Mouse (Mus musculus) embryonic facial prominence, embryonic 11.5 days (tissue): ENCODE measurements around the gene E130114P18Rik. TPM values are rescaled to one million over a fixed set of nuclear protein-coding genes. Genes with fewer than 3 reads are reported as not detected.
A peak's percentile ranks its signal among the peaks of the same experiment; 100 is the strongest.

Source experiments
- ATAC-seq: fragments of 200-750 bp; cut with Nextera tagmentation; replicated peaks from 2 replicates; pipeline ENCODE4 v1.8.0; 2017; ENCODE audit warnings: low read depth; ENCODE audit not compliant: insufficient number of reproducible peaks, low FRiP score, low TSS enrichment
- DNase-seq: peaks from one replicate; pipeline ENCODE4 v3.0.0-alpha.2; 2015; ENCODE audit warnings: low spot score
- H3K27ac ChIP-seq: fragments of 300-500 bp; sonication (generic); replicated peaks from 2 replicates; pipeline ENCODE4 v1.5.1; 2014; ENCODE audit warnings: mild to moderate bottlenecking, low read depth, low read length, control low read depth
- H3K27me3 ChIP-seq: fragments of 300-500 bp; sonication (generic); 2 replicates; pipeline ENCODE4 v1.6.1; 2014; ENCODE audit warnings: mild to moderate bottlenecking, low read length, moderate library complexity, mixed read lengths; ENCODE audit not compliant: control insufficient read depth, insufficient read depth
- H3K36me3 ChIP-seq: fragments of 300-500 bp; sonication (generic); replicated peaks from 2 replicates; pipeline ENCODE4 v1.6.1; 2014; ENCODE audit warnings: low read depth, mild to moderate bottlenecking, low read length, moderate library complexity, mixed read lengths; ENCODE audit not compliant: control insufficient read depth, insufficient read depth
- H3K4me1 ChIP-seq: fragments of 300-500 bp; sonication (generic); 2 replicates; pipeline ENCODE4 v1.6.1; 2014; ENCODE audit warnings: low read length, mixed read lengths; ENCODE audit not compliant: control insufficient read depth, insufficient read depth
- H3K4me2 ChIP-seq: fragments of 300-500 bp; sonication (generic); 2 replicates; pipeline ENCODE4 v1.6.1; 2014; ENCODE audit warnings: low read depth, mild to moderate bottlenecking, control low read depth, low read length, moderate library complexity
- H3K4me3 ChIP-seq: fragments of 300-500 bp; sonication (generic); 2 replicates; pipeline ENCODE4 v1.5.1; 2014; ENCODE audit warnings: low read depth, low read length, control low read depth
- H3K9ac ChIP-seq: fragments of 300-500 bp; sonication (generic); replicated peaks from 2 replicates; pipeline ENCODE4 v1.6.1; 2014; ENCODE audit warnings: mild to moderate bottlenecking, control low read depth, low read length
- H3K9me3 ChIP-seq: fragments of 300-500 bp; sonication (generic); replicated peaks from 2 replicates; pipeline ENCODE4 v1.6.1; 2016; ENCODE audit warnings: mild to moderate bottlenecking, low read length, inconsistent platforms, mixed read lengths; ENCODE audit not compliant: control insufficient read depth
- WGBS: fragments of 180-500 bp; shearing (Covaris S2); extraction: QIAGEN DNeasy Blood & Tissue Kit; methylation state at CpG from one replicate; pipeline ENCODE4 v1.1.7; 2014; 5-methylcytosine and 5-hydroxymethylcytosine counted together
- polyA plus RNA-seq: library from polyadenylated mRNA; unstranded; fragments of >200 nt; fragmentation: Nextera tagmentation; extraction: Ambion mirVana; gene quantifications from 2 replicates; pipeline ENCODE4 v1.2.1, GENCODE M21; 2014

The E130114P18Rik gene
- polyA plus RNA-seq, 1 experiment from 2014 or later: 9.5 TPM

DNA sequence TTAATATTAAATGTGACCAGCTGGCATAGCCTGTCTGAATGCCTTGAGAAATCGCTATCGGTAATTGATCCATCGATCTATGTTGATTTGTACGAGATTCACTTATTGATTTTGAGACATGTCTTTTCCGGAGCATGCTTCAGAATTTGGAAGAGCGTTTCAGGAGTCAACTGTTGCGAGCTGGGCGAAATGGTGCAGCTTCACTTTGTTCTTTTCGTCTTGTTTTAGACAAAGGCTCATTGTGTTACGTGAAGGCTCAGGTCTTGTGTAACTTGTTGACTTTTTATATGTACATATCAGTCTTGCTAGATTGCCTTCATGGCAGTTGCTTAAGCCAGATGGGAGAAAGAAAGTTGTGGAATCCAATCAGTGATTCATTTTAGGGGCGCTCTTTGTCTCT lies 6.4 kb upstream of the E130114P18Rik start:
- no peaks in the 10 kb centered on the region for H3K4me1 ChIP-seq
- no peaks in the 10 kb centered on the region; the same call in 1 of the 2 replicates for H3K36me3 ChIP-seq
- H3K27ac ChIP-seq: no peak overlapping the region
- H3K9me3 ChIP-seq: no peaks in the 10 kb centered on the region
- no peak overlapping the region for H3K4me2 ChIP-seq
- H3K4me3 ChIP-seq: no peak overlapping the region
- WGBS: 74% methylated on average over 11 of the region's 11 CpGs
- no peak overlapping the region for H3K9ac ChIP-seq
- DNase-seq (no peak), ATAC-seq (no peak)
- H3K27me3 ChIP-seq: peaks cover 2% of the 10 kb centered on the region; the same call in 1 of the 2 replicates

DNA sequence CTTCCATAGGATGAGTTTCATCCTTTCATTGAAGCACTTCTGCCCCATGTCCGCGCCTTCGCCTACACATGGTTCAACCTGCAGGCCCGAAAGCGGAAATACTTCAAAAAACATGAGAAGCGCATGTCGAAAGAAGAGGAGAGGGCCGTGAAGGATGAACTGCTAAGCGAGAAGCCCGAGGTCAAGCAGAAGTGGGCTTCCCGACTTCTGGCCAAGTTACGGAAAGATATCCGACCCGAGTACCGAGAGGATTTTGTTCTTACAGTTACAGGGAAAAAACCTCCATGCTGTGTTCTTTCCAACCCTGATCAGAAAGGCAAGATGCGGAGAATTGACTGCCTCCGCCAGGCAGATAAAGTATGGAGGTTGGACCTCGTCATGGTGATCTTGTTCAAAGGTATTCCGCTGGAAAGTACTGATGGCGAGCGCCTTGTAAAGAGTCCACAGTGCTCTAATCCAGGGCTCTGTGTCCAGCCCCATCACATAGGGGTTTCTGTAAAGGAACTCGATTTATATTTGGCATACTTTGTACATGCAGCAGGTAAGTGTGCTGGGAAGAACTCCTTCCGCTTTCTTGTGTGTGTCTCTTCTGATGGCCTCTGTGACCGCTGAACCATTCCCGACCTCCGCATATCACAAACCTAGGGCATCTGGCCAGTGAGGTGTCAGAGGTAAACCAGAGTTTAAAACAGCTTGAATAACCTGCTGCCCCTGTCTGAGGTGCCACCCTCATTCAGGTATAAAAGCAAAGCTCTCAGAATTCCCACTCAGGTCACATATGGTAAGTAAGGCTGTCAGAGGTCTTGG lies 5.4 kb upstream of the E130114P18Rik start:
- Histone ChIP-seq H3K27ac (no peak overlapping the region), H3K9ac (no peak overlapping the region), H3K4me2 (no peak overlapping the region), H3K27me3 (peaks cover 2% of the 10 kb centered on the region; the same call in 1 of the 2 replicates), H3K4me1 (no peaks in the 10 kb centered on the region), H3K36me3 (no peaks in the 10 kb centered on the region; the same call in 1 of the 2 replicates), H3K9me3 (no peaks in the 10 kb centered on the region), H3K4me3 (no peak overlapping the region)
- 94% methylated on average over 26 of the region's 26 CpGs for WGBS
- DNase-seq: no peak
- no peak for ATAC-seq

DNA sequence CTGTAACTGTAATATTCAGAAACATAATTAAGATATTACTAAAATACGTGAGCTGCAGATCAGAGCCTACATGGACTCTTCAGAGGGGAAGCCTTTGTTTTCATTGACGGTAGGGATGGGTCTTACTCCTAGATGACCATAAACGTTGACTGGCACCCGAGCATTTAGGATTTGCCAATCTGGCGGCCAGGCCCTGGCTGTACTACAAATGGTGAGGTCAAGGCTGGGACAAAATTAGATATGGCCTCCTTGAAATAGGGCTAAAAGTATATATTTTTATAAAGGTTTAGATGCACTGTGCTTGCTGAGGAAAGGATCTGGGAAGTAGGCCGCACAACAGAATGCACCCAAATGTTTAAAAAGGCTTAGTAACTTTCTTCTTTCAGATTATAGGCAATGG lies 4.6 kb upstream of the E130114P18Rik start:
- ATAC-seq: no peak
- WGBS: 91% methylated on average over 6 of the region's 6 CpGs
- H3K27ac ChIP-seq: no peak overlapping the region
- no peak overlapping the region for H3K4me3 ChIP-seq
- H3K4me2 ChIP-seq: no peak overlapping the region
- DNase-seq: no peak
- no peaks in the 10 kb centered on the region; the same call in 1 of the 2 replicates for H3K36me3 ChIP-seq
- H3K9ac ChIP-seq: no peak overlapping the region
- no peaks in the 10 kb centered on the region for H3K4me1 ChIP-seq
- no peaks in the 10 kb centered on the region for H3K9me3 ChIP-seq
- H3K27me3 ChIP-seq: peaks cover 2% of the 10 kb centered on the region; the same call in 1 of the 2 replicates

DNA sequence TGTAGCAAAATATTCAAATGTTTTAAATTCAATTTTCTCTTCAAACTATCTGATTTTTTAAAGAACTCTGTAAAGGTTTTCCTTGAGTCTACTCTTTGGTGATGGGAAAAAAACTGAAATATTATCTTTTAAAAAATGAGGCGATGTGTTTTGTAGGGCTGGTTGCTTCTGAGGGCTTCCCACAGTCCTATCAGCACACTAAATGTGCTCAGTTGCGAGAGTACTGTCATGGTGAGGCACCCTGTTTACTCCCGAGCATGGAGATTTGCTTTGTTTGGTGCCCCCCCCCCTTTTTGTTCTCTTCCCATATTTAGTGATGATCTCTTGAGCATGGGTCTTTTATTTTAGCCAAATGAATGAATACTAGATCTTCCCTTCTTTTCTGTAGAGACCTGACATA lies 4.2 kb upstream of the E130114P18Rik start:
- Histone ChIP-seq H3K4me2 (no peak overlapping the region), H3K9ac (no peak overlapping the region), H3K4me1 (no peaks in the 10 kb centered on the region), H3K9me3 (no peaks in the 10 kb centered on the region), H3K27ac (no peak overlapping the region), H3K4me3 (no peak overlapping the region), H3K36me3 (no peaks in the 10 kb centered on the region; the same call in 1 of the 2 replicates), H3K27me3 (peaks cover 2% of the 10 kb centered on the region; the same call in 1 of the 2 replicates)
- DNase-seq: no peak
- no peak for ATAC-seq
- 93% methylated on average over 3 of the region's 3 CpGs for WGBS

DNA sequence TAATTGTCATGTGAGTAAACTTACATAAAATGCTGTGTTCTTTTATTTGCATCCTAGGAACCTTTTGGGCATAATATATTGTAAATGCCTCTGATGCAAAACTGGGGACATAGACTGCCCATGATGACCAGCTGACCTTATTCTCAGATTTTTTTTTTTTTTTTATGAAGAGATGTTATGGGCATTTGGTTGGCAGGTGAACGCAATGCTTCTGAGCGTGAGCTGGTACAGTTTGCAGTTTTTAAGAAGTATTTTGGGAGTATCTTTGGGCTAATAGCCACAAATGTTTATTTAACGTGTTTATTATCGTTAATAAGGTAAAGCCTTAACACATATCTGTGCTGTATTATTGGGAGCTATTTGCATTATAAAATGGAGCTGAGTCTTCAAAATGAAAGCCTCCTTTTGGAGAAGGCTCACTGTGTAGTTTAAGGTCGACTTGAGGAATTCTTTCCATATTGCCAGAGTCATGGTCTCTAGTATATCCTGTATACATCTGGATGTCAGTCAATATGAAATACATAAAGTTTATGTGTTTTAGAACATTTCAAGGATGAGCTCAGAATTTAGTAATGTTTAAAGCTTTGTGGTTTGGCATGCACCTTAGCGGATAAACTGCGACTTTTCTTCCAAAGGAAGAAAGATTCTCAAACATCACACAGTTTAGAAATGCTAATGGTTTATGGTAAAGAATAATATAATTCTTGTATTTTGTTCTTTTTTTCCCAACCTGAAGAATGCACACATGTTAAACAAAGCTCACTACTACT lies 3.0 kb upstream of the E130114P18Rik start:
- H3K36me3 ChIP-seq: no peaks in the 10 kb centered on the region; the same call in 1 of the 2 replicates
- no peak overlapping the region for H3K27ac ChIP-seq
- H3K4me2 ChIP-seq: no peak overlapping the region
- no peaks in the 10 kb centered on the region for H3K9me3 ChIP-seq
- no peak for ATAC-seq
- no peak for DNase-seq
- H3K4me3 ChIP-seq: no peak overlapping the region
- peaks cover 2% of the 10 kb centered on the region; the same call in 1 of the 2 replicates for H3K27me3 ChIP-seq
- 76% methylated on average over 7 of the region's 7 CpGs for WGBS
- no peaks in the 10 kb centered on the region for H3K4me1 ChIP-seq
- no peak overlapping the region for H3K9ac ChIP-seq

DNA sequence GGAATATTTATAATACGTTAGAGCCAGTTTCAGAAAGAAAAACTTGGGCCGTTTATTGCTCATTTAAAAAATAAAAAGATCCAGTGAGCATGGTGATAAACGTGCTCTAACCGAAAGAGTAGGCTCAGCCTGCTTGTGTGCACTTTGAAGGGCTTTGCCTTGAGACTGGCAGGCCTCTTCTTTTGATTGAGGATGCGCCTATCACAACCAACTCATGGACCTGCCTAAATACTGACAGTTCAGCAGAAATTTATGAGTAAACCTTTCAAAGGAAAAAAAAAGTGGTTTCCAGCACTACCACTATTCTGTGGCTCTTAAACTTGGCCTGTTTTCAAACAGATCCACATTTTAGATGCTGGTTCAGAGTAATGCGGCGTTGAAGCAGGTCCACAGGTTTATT lies 2.1 kb upstream of the E130114P18Rik start:
- peaks cover 2% of the 10 kb centered on the region; the same call in 1 of the 2 replicates for H3K27me3 ChIP-seq

DNA sequence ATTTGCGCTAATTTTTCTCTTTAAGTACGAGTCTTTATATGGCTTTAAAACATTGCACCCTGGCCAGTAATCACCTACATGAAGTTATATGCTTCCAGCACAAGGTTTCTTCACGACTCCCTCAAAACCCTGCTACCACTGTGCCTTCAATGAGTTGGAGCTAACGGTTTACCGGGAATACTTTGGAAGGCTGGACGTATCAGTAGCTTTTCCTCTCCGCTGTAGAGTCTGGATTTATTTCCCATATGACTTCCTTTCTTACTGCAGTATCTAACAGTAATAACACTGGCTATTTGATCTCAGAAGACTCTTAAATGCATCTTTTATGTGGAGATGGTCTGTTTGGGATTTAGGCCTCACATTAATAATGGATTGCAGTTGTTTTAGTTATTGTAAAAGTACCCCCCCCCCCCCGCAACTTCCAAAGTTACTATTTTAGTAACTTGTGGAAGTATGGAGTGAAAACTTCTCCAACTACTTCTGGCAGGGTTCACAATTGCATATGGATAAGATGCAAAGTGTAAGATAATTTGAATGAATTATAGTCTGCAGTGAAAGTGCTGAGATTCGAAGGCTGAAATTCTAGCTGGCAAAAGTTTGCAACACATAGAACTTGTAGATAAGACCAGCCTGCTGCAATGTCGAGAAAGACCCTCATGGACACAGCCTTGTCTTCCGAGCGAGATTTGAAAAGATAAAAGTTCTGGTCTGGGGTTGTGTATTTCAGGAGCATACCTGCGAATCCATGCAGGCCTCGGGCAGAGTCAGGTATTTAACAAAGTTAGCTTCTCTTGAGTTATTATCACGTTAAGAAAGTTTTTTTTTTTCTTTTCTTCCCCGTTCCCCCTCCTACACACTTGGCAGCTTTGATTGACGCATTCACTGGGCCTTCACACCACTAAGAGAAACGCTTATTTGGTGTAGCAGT lies 1.4 kb upstream of the E130114P18Rik start:
- peak overlapping the region; percentile 98 for H3K9ac ChIP-seq
- peak overlapping the region; percentile 84 for H3K4me2 ChIP-seq
- H3K4me3 ChIP-seq: peak overlapping the region; percentile 96
- DNase-seq (peak; percentile 55), ATAC-seq (no peak)
- H3K27ac ChIP-seq: no peak overlapping the region
- H3K9me3 ChIP-seq: no peaks in the 10 kb centered on the region
- H3K4me1 ChIP-seq: no peaks in the 10 kb centered on the region
- H3K36me3 ChIP-seq: no peaks in the 10 kb centered on the region; the same call in 1 of the 2 replicates
- H3K27me3 ChIP-seq: peaks cover 2% of the 10 kb centered on the region; the same call in 1 of the 2 replicates
- 7% methylated on average over 18 of the region's 18 CpGs for WGBS

More for the DNA sequence above, 2.1 kb upstream of the E130114P18Rik start:
- WGBS: 36% methylated on average over 7 of the region's 7 CpGs
- ATAC-seq (no peak), DNase-seq (peak; percentile 20)
- H3K27ac ChIP-seq: no peak overlapping the region
- no peak overlapping the region for H3K9ac ChIP-seq
- H3K4me2 ChIP-seq: peak overlapping the region; percentile 84
- H3K36me3 ChIP-seq: no peaks in the 10 kb centered on the region; the same call in 1 of the 2 replicates
- H3K4me1 ChIP-seq: no peaks in the 10 kb centered on the region
- H3K4me3 ChIP-seq: peak overlapping the region; percentile 96; the same call in 1 of the 2 replicates
- H3K9me3 ChIP-seq: no peaks in the 10 kb centered on the region
